Comparison of ENCODE assay signal across 8 mouse cellular contexts in the genomic region with DNA sequence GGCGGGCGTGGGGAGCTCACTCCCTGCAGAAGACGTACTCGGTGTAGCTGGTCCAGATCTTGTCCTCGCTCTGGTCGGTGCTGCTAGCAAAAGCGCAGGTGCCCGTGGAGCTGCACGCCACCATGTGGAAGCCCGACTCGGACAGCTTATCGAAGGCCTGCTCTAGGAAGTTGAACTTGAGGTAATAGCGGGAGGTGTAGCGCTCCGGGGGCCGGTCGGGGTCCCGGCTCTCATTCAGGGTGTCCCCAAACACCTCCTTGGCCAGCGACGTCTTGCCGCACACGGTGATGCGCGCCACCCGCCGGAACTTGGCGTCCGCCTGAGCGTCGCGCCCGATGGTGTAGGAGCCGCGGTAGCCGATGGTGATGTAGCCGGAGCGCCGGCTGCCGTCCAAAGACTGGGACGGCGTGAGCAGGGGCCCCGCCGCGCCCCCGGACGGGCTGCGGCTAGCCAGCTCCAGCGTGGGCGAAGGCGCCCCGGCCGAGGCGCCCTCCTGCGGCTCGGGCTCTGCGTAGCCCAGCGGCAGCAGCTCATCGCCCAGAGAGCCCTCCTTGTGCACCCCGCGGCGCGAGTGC. TPM values are rescaled to one million over a fixed set of nuclear protein-coding genes. Genes with fewer than 3 reads are reported as not detected.
DNase-seq lines count a peak whose midpoint lies in the region; ATAC-seq and TF ChIP-seq lines count a peak whose summit lies in the region.

No protein-coding gene starts in this region.

- H3K27me3 ChIP-seq in E14TG2a.4 (ENCODE audit: insufficient read depth, low read length): peaks cover 50% of the 10 kb centered on the region
- no peaks in the 10 kb centered on the region for H3K27me3 ChIP-seq in forebrain, postnatal 0 days (ENCODE audit: insufficient read depth, low read length)
- peaks cover 11% of the 10 kb centered on the region for H3K27me3 ChIP-seq in lung, embryonic 15.5 days

- H3K9ac ChIP-seq in forebrain, postnatal 0 days: peak overlapping the region; percentile 80
- peak overlapping the region; percentile 48 for H3K9ac ChIP-seq in lung, embryonic 15.5 days

- peak overlapping the region; percentile 88 for H3K4me3 ChIP-seq in E14TG2a.4 (replicated peaks; ENCODE audit: low read length)
- peak overlapping the region; percentile 75 for H3K4me3 ChIP-seq in forebrain, postnatal 0 days (ENCODE audit: low read depth, low read length)
- peak overlapping the region; percentile 58 for H3K4me3 ChIP-seq in lung, embryonic 15.5 days
- H3K4me3 ChIP-seq in olfactory bulb, adult 2 months (ENCODE audit: insufficient read depth, low read depth, low read length): peak overlapping the region; percentile 85

- peak overlapping the region; percentile 82 for H3K27ac ChIP-seq in forebrain, postnatal 0 days (ENCODE audit: low read depth, low read length)
- peak overlapping the region; percentile 56 for H3K27ac ChIP-seq in lung, embryonic 15.5 days
- peak overlapping the region; percentile 69; the same call in 1 of the 2 replicates for H3K27ac ChIP-seq in olfactory bulb, adult 2 months (ENCODE audit: insufficient read depth, low read depth, low read length)

- peak; percentile 52 for ATAC-seq in forebrain, postnatal 0 days
- peak; percentile 6; the same call in 1 of the 2 replicates for ATAC-seq in lung, embryonic 15.5 days (ENCODE audit: borderline replicate concordance, extremely low read depth, low FRiP score, low TSS enrichment)

- 2% methylated on average over 60 of the region's 62 CpGs for WGBS in forebrain, postnatal 0 days
- WGBS in lung, embryonic 15.5 days: under 1% methylated on average over 61 of the region's 62 CpGs
- WGBS in olfactory bulb, adult 2 months: under 1% methylated on average over 62 of the region's 62 CpGs

- H3K4me2 ChIP-seq in forebrain, postnatal 0 days (ENCODE audit: low read depth): peak overlapping the region; percentile 88
- peak overlapping the region; percentile 94 for H3K4me2 ChIP-seq in lung, embryonic 15.5 days

- peaks cover 15% of the 10 kb centered on the region for H3K4me1 ChIP-seq in E14TG2a.4 (replicated peaks; ENCODE audit: low read depth, low read length)
- H3K4me1 ChIP-seq in forebrain, postnatal 0 days (ENCODE audit: insufficient read depth): 0 out of 2 replicates have a peak, but pooled peaks cover 5% of the 10 kb centered on the region
- peaks cover 10% of the 10 kb centered on the region; the same call in 1 of the 2 replicates for H3K4me1 ChIP-seq in lung, embryonic 15.5 days
- H3K4me1 ChIP-seq in olfactory bulb, adult 2 months (ENCODE audit: control insufficient read depth, insufficient read depth, low read length): peaks cover 5% of the 10 kb centered on the region

- no peak for TF ChIP-seq POLR2A in olfactory bulb, adult 2 months (IDR thresholded peaks at IDR 0.05; ENCODE audit: insufficient read depth, low read depth, low read length)

- no peaks in the 10 kb centered on the region for H3K9me3 ChIP-seq in E14TG2a.4 (ENCODE audit: low read length)
- no peaks in the 10 kb centered on the region for H3K9me3 ChIP-seq in forebrain, postnatal 0 days (ENCODE audit: low read length)
- no peaks in the 10 kb centered on the region for H3K9me3 ChIP-seq in lung, embryonic 15.5 days

- TF ChIP-seq CTCF in E14TG2a.4 (conservative IDR thresholded peaks at IDR 0.05; ENCODE audit: low read length): no peak
- peak; percentile 67 for TF ChIP-seq CTCF in forebrain, postnatal 0 days (IDR thresholded peaks at IDR 0.05; ENCODE audit: low read depth)
- TF ChIP-seq CTCF in olfactory bulb, adult 2 months (IDR thresholded peaks at IDR 0.05; ENCODE audit: insufficient read depth, low read depth, low read length): no peak

- DNase-seq in cerebellum, adult 18-20 months: peak; percentile 76 to 77
- DNase-seq in forebrain, postnatal 0 days: peak; percentile 77
- DNase-seq in heart, postnatal 4 days: peak; percentile 73
- peak; percentile 55 to 68 for DNase-seq in layer of hippocampus, adult 8-10 months (ENCODE audit: low spot score in 2 of 2)
- DNase-seq in thymus, postnatal 0 days (ENCODE audit: low spot score): peak; percentile 44

- no peaks in the 10 kb centered on the region for H3K36me3 ChIP-seq in E14TG2a.4 (ENCODE audit: insufficient read depth, low read length)
- no peaks in the 10 kb centered on the region for H3K36me3 ChIP-seq in forebrain, postnatal 0 days (ENCODE audit: insufficient read depth)
- no peaks in the 10 kb centered on the region for H3K36me3 ChIP-seq in lung, embryonic 15.5 days

RNA-seq across cellular contexts. Expression of a gene that starts 0.9 kb away (rescaled TPM):
- 101 TPM in 2 replicates for total RNA-seq in forebrain, postnatal 0 days (2014; rRNA removed)
- polyA plus RNA-seq in forebrain, postnatal 0 days (2015; fragmentation: Nextera tagmentation; extraction: Ambion mirVana): 12.4 and 14.3 TPM in 2 replicates
- 10 to 100 TPM; 58.2 to 58.8 TPM for total RNA-seq in heart, postnatal 4 days (2021)
- total RNA-seq in layer of hippocampus, adult 8-10 months (2022): 100 to 1,000 TPM; 107 to 114 (median 111) TPM
- 5.7 and 6.9 TPM in 2 replicates for polyA plus RNA-seq in lung, embryonic 15.5 days (2015; fragmentation: Nextera tagmentation; extraction: Ambion mirVana)
- 83.4 and 413 TPM in 2 replicates for polyA plus RNA-seq in olfactory bulb, adult 2 months (2012; ENCODE audit: insufficient read depth, insufficient read length, low replicate concordance, missing spikeins)
- 4.7 and 5.0 TPM in 2 replicates for polyA plus RNA-seq in thymus, postnatal 0 days (2015; fragmentation: Nextera tagmentation; extraction: Ambion mirVana)

Comparison
In these comparisons a context has a peak if more than half of its experiments do, and no peak if none do; other contexts are left out.
1. Peak in every context shown above with its lines: DNase-seq, ATAC-seq, H3K4me3 ChIP-seq and H3K27ac ChIP-seq.